Mouse (Mus musculus): Measurements from ENCODE around the gene Tigit. TPM values are rescaled to one million over a fixed set of nuclear protein-coding genes. Genes with fewer than 3 reads are reported as not detected.

The Tigit gene
- polyA plus RNA-seq, 1 experiment from 2014 or later: not detected

GRCm38 (mm10) chr16:43634037-43634436 lies 29.9 kb downstream of the Tigit start:
- no peaks in the 10 kb centered on the region for H3K36me3 ChIP-seq (ENCODE audit: control insufficient read depth, insufficient read depth, low read length)
- H3K4me2 ChIP-seq: no peak overlapping the region
- ATAC-seq (replicated peaks; ENCODE audit: low FRiP score) (no peak), DNase-seq (ENCODE audit: low spot score) (no peak)
- no peaks in the 10 kb centered on the region for H3K27me3 ChIP-seq (replicated peaks; ENCODE audit: control insufficient read depth, insufficient read depth, low read length)
- no peak overlapping the region for H3K27ac ChIP-seq (ENCODE audit: low read depth, low read length)
- H3K4me3 ChIP-seq (ENCODE audit: low read depth, low read length): no peak overlapping the region
- H3K4me1 ChIP-seq (replicated peaks; ENCODE audit: control insufficient read depth, insufficient read depth, low read length): no peaks in the 10 kb centered on the region
- no peak overlapping the region for H3K9ac ChIP-seq (ENCODE audit: low read depth, low read length)
- no peaks in the 10 kb centered on the region for H3K9me3 ChIP-seq (ENCODE audit: control insufficient read depth, low read length)
- whole genome bisulfite sequencing: 81% methylated on average over 7 of the region's 7 CpGs

GRCm38 (mm10) chr16:43631758-43632157 lies 32.2 kb downstream of the Tigit start:
- Histone ChIP-seq H3K4me3 (ENCODE audit: low read depth, low read length) (no peak overlapping the region), H3K9me3 (ENCODE audit: control insufficient read depth, low read length) (no peaks in the 10 kb centered on the region), H3K4me2 (no peak overlapping the region), H3K27me3 (replicated peaks; ENCODE audit: control insufficient read depth, insufficient read depth, low read length) (no peaks in the 10 kb centered on the region), H3K4me1 (replicated peaks; ENCODE audit: control insufficient read depth, insufficient read depth, low read length) (no peaks in the 10 kb centered on the region), H3K36me3 (ENCODE audit: control insufficient read depth, insufficient read depth, low read length) (no peaks in the 10 kb centered on the region), H3K9ac (ENCODE audit: low read depth, low read length) (no peak overlapping the region), H3K27ac (ENCODE audit: low read depth, low read length) (no peak overlapping the region)
- WGBS: 64% methylated on average over 2 of the region's 2 CpGs
- DNase-seq (ENCODE audit: low spot score) (no peak), ATAC-seq (replicated peaks; ENCODE audit: low FRiP score) (no peak)

DNA sequence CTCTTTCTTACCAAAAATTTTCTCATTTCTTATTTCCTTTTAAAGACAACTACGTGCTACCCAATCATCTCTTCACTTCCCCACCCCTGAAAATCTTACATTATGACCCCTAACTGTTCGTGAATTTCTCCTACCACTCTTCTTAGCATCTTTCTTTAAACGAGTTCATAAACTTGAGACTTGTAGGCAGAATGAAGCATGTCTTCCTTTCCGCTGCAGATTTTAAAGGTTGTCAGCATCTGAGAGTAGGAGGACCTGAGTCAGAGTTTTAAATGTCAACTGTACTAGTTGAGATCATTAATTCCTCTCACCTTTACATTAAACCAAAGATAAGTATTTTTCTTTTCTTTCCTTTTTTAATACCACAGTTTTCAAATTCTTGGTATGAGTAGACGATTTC lies 35.3 kb downstream of the Tigit start:
- Histone ChIP-seq H3K9me3 (ENCODE audit: control insufficient read depth, low read length) (no peaks in the 10 kb centered on the region), H3K4me3 (ENCODE audit: low read depth, low read length) (no peak overlapping the region), H3K9ac (ENCODE audit: low read depth, low read length) (no peak overlapping the region), H3K27ac (ENCODE audit: low read depth, low read length) (no peak overlapping the region), H3K27me3 (replicated peaks; ENCODE audit: control insufficient read depth, insufficient read depth, low read length) (no peaks in the 10 kb centered on the region), H3K4me1 (replicated peaks; ENCODE audit: control insufficient read depth, insufficient read depth, low read length) (no peaks in the 10 kb centered on the region), H3K36me3 (ENCODE audit: control insufficient read depth, insufficient read depth, low read length) (no peaks in the 10 kb centered on the region), H3K4me2 (no peak overlapping the region)
- no peak for DNase-seq (ENCODE audit: low spot score)
- 77% methylated on average over 5 of the region's 5 CpGs for WGBS
- no peak for ATAC-seq (replicated peaks; ENCODE audit: low FRiP score)

DNA sequence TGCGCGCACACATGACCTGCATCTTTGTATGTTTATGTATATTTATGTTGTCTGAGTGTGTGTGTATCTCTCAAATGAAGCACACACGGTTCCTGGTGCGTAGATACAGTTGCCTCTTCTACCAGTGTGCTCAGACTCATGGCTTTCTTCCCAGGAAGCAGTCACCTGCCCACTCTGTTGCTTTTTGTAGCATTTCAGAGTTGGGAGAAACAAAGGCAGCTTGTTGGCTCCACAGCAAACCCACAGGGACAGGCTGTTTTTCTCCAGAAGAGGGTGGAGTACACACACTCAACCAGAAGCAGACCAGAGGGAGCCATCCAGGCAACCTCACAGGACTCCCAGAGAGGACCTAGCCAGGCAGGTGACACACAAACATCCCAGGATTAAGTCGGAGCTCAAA lies 38.0 kb downstream of the Tigit start:
- no peaks in the 10 kb centered on the region for H3K4me1 ChIP-seq (replicated peaks; ENCODE audit: control insufficient read depth, insufficient read depth, low read length)
- no peak for ATAC-seq (replicated peaks; ENCODE audit: low FRiP score)
- no peak for DNase-seq (ENCODE audit: low spot score)
- H3K4me3 ChIP-seq (ENCODE audit: low read depth, low read length): no peak overlapping the region
- H3K36me3 ChIP-seq (ENCODE audit: control insufficient read depth, insufficient read depth, low read length): no peaks in the 10 kb centered on the region
- WGBS: 88% methylated on average over 5 of the region's 5 CpGs
- H3K27ac ChIP-seq (ENCODE audit: low read depth, low read length): no peak overlapping the region
- H3K4me2 ChIP-seq: no peak overlapping the region
- H3K27me3 ChIP-seq (replicated peaks; ENCODE audit: control insufficient read depth, insufficient read depth, low read length): no peaks in the 10 kb centered on the region
- H3K9ac ChIP-seq (ENCODE audit: low read depth, low read length): no peak overlapping the region
- H3K9me3 ChIP-seq (ENCODE audit: control insufficient read depth, low read length): no peaks in the 10 kb centered on the region

GRCm38 (mm10) chr16:43625289-43625688 lies 38.7 kb downstream of the Tigit start:
- Histone ChIP-seq H3K36me3 (ENCODE audit: control insufficient read depth, insufficient read depth, low read length) (no peaks in the 10 kb centered on the region), H3K9ac (ENCODE audit: low read depth, low read length) (no peak overlapping the region), H3K4me2 (no peak overlapping the region), H3K9me3 (ENCODE audit: control insufficient read depth, low read length) (no peaks in the 10 kb centered on the region), H3K27ac (ENCODE audit: low read depth, low read length) (no peak overlapping the region), H3K4me1 (replicated peaks; ENCODE audit: control insufficient read depth, insufficient read depth, low read length) (no peaks in the 10 kb centered on the region), H3K27me3 (replicated peaks; ENCODE audit: control insufficient read depth, insufficient read depth, low read length) (no peaks in the 10 kb centered on the region), H3K4me3 (ENCODE audit: low read depth, low read length) (no peak overlapping the region)
- DNase-seq (ENCODE audit: low spot score) (no peak), ATAC-seq (replicated peaks; ENCODE audit: low FRiP score) (no peak)
- 76% methylated on average over 2 of the region's 2 CpGs for WGBS

- no peak overlapping the region for H3K9ac ChIP-seq (ENCODE audit: low read depth, low read length)
- no peaks in the 10 kb centered on the region for H3K4me1 ChIP-seq (replicated peaks; ENCODE audit: control insufficient read depth, insufficient read depth, low read length)
- WGBS: 56% methylated on average over 4 of the region's 4 CpGs
- DNase-seq (ENCODE audit: low spot score) (no peak), ATAC-seq (replicated peaks; ENCODE audit: low FRiP score) (no peak)
- H3K9me3 ChIP-seq (ENCODE audit: control insufficient read depth, low read length): no peaks in the 10 kb centered on the region
- no peaks in the 10 kb centered on the region for H3K36me3 ChIP-seq (ENCODE audit: control insufficient read depth, insufficient read depth, low read length)
- H3K4me3 ChIP-seq (ENCODE audit: low read depth, low read length): no peak overlapping the region
- no peaks in the 10 kb centered on the region for H3K27me3 ChIP-seq (replicated peaks; ENCODE audit: control insufficient read depth, insufficient read depth, low read length)
- no peak overlapping the region for H3K4me2 ChIP-seq
- H3K27ac ChIP-seq (ENCODE audit: low read depth, low read length): no peak overlapping the region
Measured at GRCm38 (mm10) chr16:43624876-43625275, 39.1 kb downstream of the Tigit start.

GRCm38 (mm10) chr16:43623315-43624000 lies 40.5 kb downstream of the Tigit start:
- H3K4me3 ChIP-seq (ENCODE audit: low read depth, low read length): no peak overlapping the region
- no peaks in the 10 kb centered on the region for H3K36me3 ChIP-seq (ENCODE audit: control insufficient read depth, insufficient read depth, low read length)
- H3K9ac ChIP-seq (ENCODE audit: low read depth, low read length): no peak overlapping the region
- no peaks in the 10 kb centered on the region for H3K27me3 ChIP-seq (replicated peaks; ENCODE audit: control insufficient read depth, insufficient read depth, low read length)
- WGBS: 76% methylated on average over 5 of the region's 5 CpGs
- no peak overlapping the region for H3K27ac ChIP-seq (ENCODE audit: low read depth, low read length)
- H3K9me3 ChIP-seq (ENCODE audit: control insufficient read depth, low read length): no peaks in the 10 kb centered on the region
- no peak overlapping the region for H3K4me2 ChIP-seq
- ATAC-seq (replicated peaks; ENCODE audit: low FRiP score): no peak
- H3K4me1 ChIP-seq (replicated peaks; ENCODE audit: control insufficient read depth, insufficient read depth, low read length): no peaks in the 10 kb centered on the region
- no peak for DNase-seq (ENCODE audit: low spot score)

- Histone ChIP-seq H3K4me3 (ENCODE audit: low read depth, low read length) (no peak overlapping the region), H3K9ac (ENCODE audit: low read depth, low read length) (no peak overlapping the region), H3K9me3 (ENCODE audit: control insufficient read depth, low read length) (no peaks in the 10 kb centered on the region), H3K4me2 (no peak overlapping the region), H3K27ac (ENCODE audit: low read depth, low read length) (no peak overlapping the region), H3K4me1 (replicated peaks; ENCODE audit: control insufficient read depth, insufficient read depth, low read length) (no peaks in the 10 kb centered on the region), H3K36me3 (ENCODE audit: control insufficient read depth, insufficient read depth, low read length) (no peaks in the 10 kb centered on the region), H3K27me3 (replicated peaks; ENCODE audit: control insufficient read depth, insufficient read depth, low read length) (no peaks in the 10 kb centered on the region)
- DNase-seq (ENCODE audit: low spot score) (no peak), ATAC-seq (replicated peaks; ENCODE audit: low FRiP score) (no peak)
- 45% methylated on average over 2 of the region's 2 CpGs for WGBS
Measured at GRCm38 (mm10) chr16:43620359-43620758, 43.6 kb downstream of the Tigit start.

GRCm38 (mm10) chr16:43619277-43619676 lies 44.7 kb downstream of the Tigit start:
- H3K27ac ChIP-seq (ENCODE audit: low read depth, low read length): no peak overlapping the region
- H3K4me2 ChIP-seq: no peak overlapping the region
- no peaks in the 10 kb centered on the region for H3K36me3 ChIP-seq (ENCODE audit: control insufficient read depth, insufficient read depth, low read length)
- no peak overlapping the region for H3K9ac ChIP-seq (ENCODE audit: low read depth, low read length)
- H3K4me1 ChIP-seq (replicated peaks; ENCODE audit: control insufficient read depth, insufficient read depth, low read length): no peaks in the 10 kb centered on the region
- no peak for DNase-seq (ENCODE audit: low spot score)
- H3K4me3 ChIP-seq (ENCODE audit: low read depth, low read length): no peak overlapping the region
- no peaks in the 10 kb centered on the region for H3K9me3 ChIP-seq (ENCODE audit: control insufficient read depth, low read length)
- H3K27me3 ChIP-seq (replicated peaks; ENCODE audit: control insufficient read depth, insufficient read depth, low read length): no peaks in the 10 kb centered on the region
- WGBS: 48% methylated on average over 6 of the region's 6 CpGs
- no peak for ATAC-seq (replicated peaks; ENCODE audit: low FRiP score)

All from liver, embryonic 11.5 days (tissue).